Mouse (Mus musculus) heart, embryonic 11.5 days (tissue): ENCODE measurements around the gene Ssna1. TPM values are rescaled to one million over a fixed set of nuclear protein-coding genes. Genes with fewer than 3 reads are reported as not detected.

Source experiments
- ATAC-seq: fragments of 200-750 bp; cut with Nextera tagmentation; replicated peaks from 2 replicates; pipeline ENCODE4 v1.8.0; 2017; ENCODE audit warnings: moderate library complexity; ENCODE audit not compliant: insufficient number of reproducible peaks, low FRiP score, low TSS enrichment
- H3K27ac ChIP-seq: fragments of 300-500 bp; sonication (generic); 2 replicates; pipeline ENCODE4 v1.5.1; 2014; ENCODE audit warnings: mild to moderate bottlenecking, low read depth, low read length
- H3K27me3 ChIP-seq: fragments of 300-500 bp; sonication (generic); 2 replicates; pipeline ENCODE4 v1.6.1; 2014; ENCODE audit warnings: mild to moderate bottlenecking, low read length, mixed read lengths; ENCODE audit not compliant: control insufficient read depth, insufficient read depth
- H3K36me3 ChIP-seq: fragments of 300-500 bp; sonication (generic); 2 replicates; pipeline ENCODE4 v1.6.1; 2014; ENCODE audit warnings: mild to moderate bottlenecking, low read length, moderate library complexity, mixed read lengths; ENCODE audit not compliant: control insufficient read depth, insufficient read depth
- H3K4me1 ChIP-seq: fragments of 300-500 bp; sonication (generic); 2 replicates; pipeline ENCODE4 v1.6.1; 2014; ENCODE audit warnings: low read length; ENCODE audit not compliant: control insufficient read depth, insufficient read depth
- H3K4me2 ChIP-seq: fragments of 300-500 bp; sonication (generic); 2 replicates; pipeline ENCODE4 v1.6.1; 2014; ENCODE audit warnings: mild to moderate bottlenecking, moderate library complexity
- H3K4me3 ChIP-seq: fragments of 300-500 bp; sonication (generic); 2 replicates; pipeline ENCODE4 v1.5.1; 2014; ENCODE audit warnings: low read depth, low read length
- H3K9ac ChIP-seq: fragments of 300-500 bp; sonication (generic); 2 replicates; pipeline ENCODE4 v1.6.1; 2014; ENCODE audit warnings: mild to moderate bottlenecking, low read depth, low read length, moderate library complexity
- H3K9me3 ChIP-seq: fragments of 300-500 bp; sonication (generic); replicated peaks from 2 replicates; pipeline ENCODE4 v1.6.1; 2016; ENCODE audit warnings: low read length; ENCODE audit not compliant: control insufficient read depth
- WGBS: fragments of 180-500 bp; shearing (Covaris S2); extraction: QIAGEN DNeasy Blood & Tissue Kit; methylation state at CpG from one replicate; pipeline ENCODE4 v1.1.7; 2014; ENCODE audit not compliant: insufficient replicate concordance; 5-methylcytosine and 5-hydroxymethylcytosine counted together
- polyA plus RNA-seq: library from polyadenylated mRNA; unstranded; fragments of >200 nt; fragmentation: Nextera tagmentation; extraction: Ambion mirVana; gene quantifications from 2 replicates; pipeline ENCODE4 v1.2.1, GENCODE M21; 2014

The Ssna1 gene
- polyA plus RNA-seq, 1 experiment from 2014 or later = 175 TPM

DNA sequence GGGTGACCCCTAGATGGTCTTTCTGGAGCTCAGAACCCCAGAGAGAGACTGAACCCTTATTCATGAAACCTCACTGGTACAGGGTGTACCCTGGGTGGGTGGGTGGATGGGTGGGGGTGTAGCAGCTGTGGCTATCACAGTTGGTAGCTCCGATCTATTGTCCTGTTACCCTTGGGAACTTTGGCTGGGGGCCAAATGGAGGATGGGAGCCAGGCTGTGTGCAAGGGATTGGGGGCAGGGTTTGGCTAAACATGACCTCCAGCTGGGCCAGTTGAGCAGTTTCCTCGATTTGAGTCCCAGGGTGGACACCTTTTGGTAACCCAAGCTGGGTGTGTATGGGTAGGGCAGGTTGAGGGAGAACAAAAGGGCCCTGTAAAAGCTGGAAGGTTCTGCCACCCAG is 5.5 kb downstream of the Ssna1 start:
- H3K27ac ChIP-seq = no peak overlapping the region
- H3K27me3 ChIP-seq = peaks cover 16% of the 10 kb centered on the region
- peaks cover 36% of the 10 kb centered on the region for H3K4me1 ChIP-seq
- no peak overlapping the region for H3K9ac ChIP-seq
- 58% methylated on average over 2 of the region's 2 CpGs for WGBS
- no peaks in the 10 kb centered on the region for H3K9me3 ChIP-seq
- H3K4me3 ChIP-seq = no peak overlapping the region
- H3K36me3 ChIP-seq = peaks cover 8% of the 10 kb centered on the region; the same call in 1 of the 2 replicates
- no peak for ATAC-seq
- no peak overlapping the region; the same call in 1 of the 2 replicates for H3K4me2 ChIP-seq

DNA sequence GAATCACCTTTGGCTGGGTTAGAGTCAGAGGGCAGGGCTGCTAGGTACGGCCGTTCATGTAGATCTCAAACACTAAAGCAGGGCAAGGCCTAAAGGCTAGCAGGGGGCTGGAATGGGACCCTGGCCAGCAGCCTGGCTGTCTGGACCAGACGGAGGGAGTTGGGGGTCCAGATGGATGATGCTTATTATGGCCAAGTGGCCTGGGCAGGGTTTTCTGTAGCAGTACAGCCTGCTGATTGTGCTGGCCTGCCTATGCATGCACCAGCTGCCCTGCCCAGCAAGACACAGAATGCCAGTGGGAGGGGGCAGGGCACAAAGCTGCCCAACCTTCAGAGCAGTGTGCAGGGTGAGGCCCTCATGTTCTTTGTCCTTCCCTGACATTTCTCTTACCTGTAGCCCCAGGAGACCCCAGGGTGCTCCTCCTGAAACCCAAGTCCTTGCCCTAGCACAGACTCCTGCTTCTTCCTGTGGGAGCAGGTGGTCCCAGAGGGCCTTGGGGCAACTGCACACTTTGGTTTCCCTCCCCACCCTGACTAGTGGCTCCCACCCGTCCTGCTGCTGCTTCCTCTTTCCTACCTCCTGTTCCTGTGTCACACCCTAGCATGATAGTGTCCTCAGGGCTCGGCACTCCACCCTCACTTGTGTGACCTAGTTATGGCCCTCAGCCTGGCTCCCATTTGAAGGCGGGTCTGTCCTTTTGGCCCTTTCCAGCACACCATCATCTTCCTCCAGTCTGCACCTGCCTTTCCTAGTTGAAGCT is 6.2 kb downstream of the Ssna1 start:
- Histone ChIP-seq H3K27me3 (peaks cover 16% of the 10 kb centered on the region), H3K4me2 (peak overlapping the region; percentile 12), H3K36me3 (peaks cover 8% of the 10 kb centered on the region; the same call in 1 of the 2 replicates), H3K27ac (no peak overlapping the region), H3K4me3 (no peak overlapping the region; the same call in 1 of the 2 replicates), H3K4me1 (peaks cover 31% of the 10 kb centered on the region), H3K9ac (peak overlapping the region; percentile 56; the same call in 1 of the 2 replicates), H3K9me3 (no peaks in the 10 kb centered on the region)
- no peak for ATAC-seq
- WGBS = 66% methylated on average over 6 of the region's 6 CpGs

DNA sequence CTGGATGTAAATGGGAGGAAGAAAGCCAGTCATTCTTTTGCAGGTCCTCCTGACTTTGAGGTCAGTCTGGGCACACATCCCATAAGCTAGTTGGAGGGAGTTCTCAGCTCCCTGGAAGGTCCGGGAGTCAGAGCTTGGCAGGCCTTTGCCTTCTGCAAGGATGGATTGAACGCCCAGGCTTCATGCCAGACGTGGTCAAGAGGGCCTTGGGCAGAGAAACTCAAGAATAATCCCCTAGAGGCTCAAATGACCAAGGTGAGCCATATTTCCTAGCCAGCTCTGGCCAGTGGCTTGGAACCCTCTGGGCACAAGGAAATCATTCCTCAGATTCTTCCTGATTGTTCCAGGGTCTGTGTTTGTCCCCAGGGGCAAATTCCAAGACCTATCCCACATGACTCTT is 7.4 kb downstream of the Ssna1 start:
- 69% methylated on average over 3 of the region's 3 CpGs for WGBS
- no peak overlapping the region for H3K4me3 ChIP-seq
- H3K9me3 ChIP-seq = no peaks in the 10 kb centered on the region
- no peak overlapping the region for H3K27ac ChIP-seq
- H3K4me2 ChIP-seq = peak overlapping the region; percentile 19; the same call in 1 of the 2 replicates
- peaks cover 29% of the 10 kb centered on the region for H3K4me1 ChIP-seq
- H3K9ac ChIP-seq = no peak overlapping the region
- ATAC-seq = no peak
- peaks cover 8% of the 10 kb centered on the region; the same call in 1 of the 2 replicates for H3K36me3 ChIP-seq
- H3K27me3 ChIP-seq = peaks cover 16% of the 10 kb centered on the region

DNA sequence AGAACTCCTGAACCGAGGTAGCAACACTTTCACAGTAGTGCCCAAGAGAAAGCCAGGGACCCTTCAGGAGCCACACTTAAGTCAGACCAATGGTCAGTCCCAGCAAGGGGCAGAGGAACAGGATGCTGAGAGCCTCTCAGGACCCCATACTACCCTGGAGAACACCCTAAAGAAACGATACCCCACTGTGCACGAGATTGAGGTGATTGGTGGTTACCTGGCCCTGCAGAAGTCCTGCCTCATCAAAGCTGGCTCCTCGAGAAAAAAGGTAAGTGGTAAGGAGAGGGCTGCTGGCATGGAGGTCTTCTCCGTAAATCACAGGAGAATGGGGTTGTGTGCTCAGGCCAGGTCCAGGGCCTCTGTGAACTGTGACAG is 8.0 kb downstream of the Ssna1 start:
- no peaks in the 10 kb centered on the region for H3K9me3 ChIP-seq
- 71% methylated on average over 5 of the region's 5 CpGs for WGBS
- H3K27ac ChIP-seq = no peak overlapping the region
- no peak overlapping the region for H3K9ac ChIP-seq
- ATAC-seq = no peak
- H3K27me3 ChIP-seq = peaks cover 16% of the 10 kb centered on the region
- peaks cover 29% of the 10 kb centered on the region for H3K4me1 ChIP-seq
- no peak overlapping the region for H3K4me3 ChIP-seq
- H3K4me2 ChIP-seq = peak overlapping the region; percentile 100; the same call in 1 of the 2 replicates
- H3K36me3 ChIP-seq = 0 out of 2 replicates have a peak, but pooled peaks cover 7% of the 10 kb centered on the region

DNA sequence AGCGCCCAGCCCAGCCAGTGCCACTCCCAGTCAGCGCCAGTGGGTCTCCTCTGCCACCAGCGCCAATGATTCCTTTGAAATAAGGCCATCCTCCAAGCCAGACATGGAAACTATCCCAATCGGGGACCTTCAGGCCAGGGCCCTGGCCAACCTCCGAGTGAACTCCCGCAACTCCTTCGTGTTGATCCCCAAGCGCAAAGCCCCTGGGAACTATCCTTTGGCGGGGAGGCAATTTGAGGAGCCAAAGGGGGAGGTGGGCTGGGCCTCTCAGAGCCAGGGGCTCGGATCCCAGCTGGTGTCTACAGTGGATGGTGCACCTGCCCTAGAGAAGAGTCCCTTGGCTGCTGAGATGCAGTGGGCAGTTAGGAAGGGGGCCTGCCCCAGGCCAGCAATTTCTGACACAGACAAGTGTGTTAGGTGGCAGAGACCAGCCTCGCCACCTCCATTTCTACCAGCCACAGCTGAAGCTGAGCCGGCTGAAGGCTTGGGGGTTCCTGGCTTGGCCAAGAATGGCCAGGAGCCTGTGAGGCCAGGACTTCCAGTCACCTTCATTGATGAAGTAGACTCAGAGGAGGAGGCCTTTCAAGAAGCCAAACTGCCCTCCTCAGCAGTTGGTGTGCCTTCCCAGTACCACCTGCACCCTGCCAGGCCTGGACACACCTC is 8.5 kb downstream of the Ssna1 start:
- Histone ChIP-seq H3K27ac (no peak overlapping the region), H3K9ac (peak overlapping the region; percentile 78; the same call in 1 of the 2 replicates), H3K27me3 (peaks cover 16% of the 10 kb centered on the region), H3K4me1 (peaks cover 29% of the 10 kb centered on the region), H3K4me3 (peak overlapping the region; percentile 83), H3K36me3 (0 out of 2 replicates have a peak, but pooled peaks cover 2% of the 10 kb centered on the region), H3K4me2 (peak overlapping the region; percentile 100), H3K9me3 (no peaks in the 10 kb centered on the region)
- 19% methylated on average over 12 of the region's 12 CpGs for WGBS
- ATAC-seq = no peak

DNA sequence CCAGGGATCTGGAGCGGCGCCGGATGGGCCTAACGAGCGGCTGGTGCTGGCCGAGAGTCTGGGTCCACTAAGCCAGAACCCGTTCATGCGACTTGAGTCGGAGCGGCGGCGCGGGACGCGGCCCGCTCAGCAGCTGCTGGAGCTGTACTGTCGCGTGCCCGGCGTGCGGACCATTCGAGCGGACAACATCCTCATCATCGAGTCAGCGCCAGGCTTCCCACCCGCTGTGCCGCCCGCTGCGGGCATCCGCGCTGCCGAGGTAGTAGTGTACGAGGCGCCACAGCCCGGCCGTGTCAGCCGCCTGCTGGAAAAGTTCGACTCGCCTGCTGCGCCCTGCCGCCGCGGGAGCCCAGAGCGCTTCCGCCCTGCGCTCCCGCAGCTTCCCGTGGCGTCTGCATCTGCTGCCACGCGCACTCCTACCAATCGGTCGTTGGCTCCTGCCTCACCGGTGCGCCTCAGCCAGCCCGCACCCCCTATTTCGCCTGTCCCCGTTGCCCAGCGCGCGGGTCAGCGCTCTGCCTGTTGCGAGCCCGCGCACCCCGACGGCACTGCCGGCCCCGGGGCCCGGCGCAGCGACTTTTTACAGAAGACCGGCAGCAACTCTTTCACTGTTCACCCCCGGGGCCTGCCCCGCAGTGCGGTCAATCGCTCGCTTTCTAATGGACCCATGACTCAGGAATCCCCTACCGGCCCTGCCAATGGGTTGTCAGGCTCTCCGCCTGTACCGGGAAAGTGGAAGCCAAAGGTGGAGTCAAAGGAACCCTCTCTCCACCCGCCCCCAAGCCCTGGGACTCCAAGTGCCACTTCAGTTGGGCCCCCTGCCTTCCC is 9.2 kb downstream of the Ssna1 start:
- ATAC-seq = peak; percentile 3; the same call in 1 of the 2 replicates
- H3K4me3 ChIP-seq = peak overlapping the region; percentile 83
- peak overlapping the region; percentile 78 for H3K9ac ChIP-seq
- peaks cover 29% of the 10 kb centered on the region for H3K4me1 ChIP-seq
- H3K27ac ChIP-seq = no peak overlapping the region
- H3K36me3 ChIP-seq = no peaks in the 10 kb centered on the region
- H3K27me3 ChIP-seq = peaks cover 16% of the 10 kb centered on the region
- under 1% methylated on average over 82 of the region's 82 CpGs for WGBS
- H3K4me2 ChIP-seq = peak overlapping the region; percentile 100
- no peaks in the 10 kb centered on the region for H3K9me3 ChIP-seq

DNA sequence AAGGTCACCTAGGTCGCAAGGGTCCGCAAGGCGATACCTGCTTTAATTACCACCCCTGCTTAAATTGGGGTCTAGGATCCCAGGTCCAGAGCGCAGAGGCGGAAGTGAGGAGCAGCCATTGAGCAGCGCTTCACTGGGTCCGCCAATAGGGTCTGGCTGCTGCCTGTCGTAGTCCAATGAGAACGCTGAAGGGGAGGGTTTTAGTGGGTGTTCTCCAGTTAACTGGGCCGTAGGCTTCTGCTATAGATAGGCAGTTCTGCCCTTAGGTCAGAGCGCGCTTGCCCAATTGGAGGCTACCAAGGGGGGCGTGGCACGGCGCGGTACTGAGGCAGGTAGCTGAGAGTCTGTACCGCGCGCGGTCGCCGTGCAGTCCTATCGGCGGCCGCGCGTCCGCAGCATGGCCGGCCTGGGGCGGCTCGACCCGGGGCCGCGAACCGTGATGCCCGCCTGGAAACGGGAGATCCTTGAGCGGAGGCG is 9.9 kb downstream of the Ssna1 start, which contains the start of gene Tprn:
TSS of gene Tprn (plus strand) at position 328 of the 477 bp plus-strand sequence.
- peak within 1 kb of the TSS; percentile 100 for H3K4me2 ChIP-seq
- H3K27ac ChIP-seq = no peak within 1 kb of the TSS
- H3K4me1 ChIP-seq = peaks cover 29% of the 10 kb centered on the region
- peak within 1 kb of the TSS; percentile 78 for H3K9ac ChIP-seq
- H3K4me3 ChIP-seq = peak within 1 kb of the TSS; percentile 83
- WGBS = under 1% methylated on average over 39 of the region's 39 CpGs
- H3K36me3 ChIP-seq = no peaks in the 10 kb centered on the region
- no peaks in the 10 kb centered on the region for H3K9me3 ChIP-seq
- peak; percentile 97 for ATAC-seq
- peaks cover 16% of the 10 kb centered on the region for H3K27me3 ChIP-seq

DNA sequence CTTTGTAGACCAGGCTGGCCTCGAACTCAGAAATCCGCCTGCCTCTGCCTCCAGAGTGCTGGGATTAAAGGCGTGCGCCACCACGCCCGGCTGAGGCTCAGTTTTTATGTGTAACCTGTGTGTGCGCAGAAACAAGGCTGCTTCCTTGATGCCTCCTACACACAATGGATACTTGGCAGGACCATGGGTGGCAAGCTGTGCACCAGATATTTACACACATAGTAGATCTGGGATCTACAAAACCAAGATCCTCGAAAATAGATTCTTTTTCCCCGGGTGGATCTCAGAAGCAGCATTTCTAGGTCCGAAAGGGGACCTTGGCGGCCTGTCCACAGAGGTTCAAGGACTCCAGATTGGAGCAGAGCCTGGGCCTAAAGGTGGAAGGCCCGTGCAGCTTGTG is 10.4 kb downstream of the Ssna1 start:
- Histone ChIP-seq H3K4me1 (peaks cover 26% of the 10 kb centered on the region), H3K27ac (no peak overlapping the region), H3K36me3 (no peaks in the 10 kb centered on the region), H3K4me2 (peak overlapping the region; percentile 100), H3K4me3 (peak overlapping the region; percentile 83), H3K9me3 (no peaks in the 10 kb centered on the region), H3K9ac (peak overlapping the region; percentile 72), H3K27me3 (peaks cover 16% of the 10 kb centered on the region)
- ATAC-seq = no peak
- WGBS = 38% methylated on average over 12 of the region's 12 CpGs
